Mouse (Mus musculus) inflammation-experienced regulatory T-cells, adult 6 months (primary cell): ENCODE data around the gene Gprasp1. TPM values are rescaled to one million over a fixed set of nuclear protein-coding genes. Genes with fewer than 3 reads are reported as not detected.

ENCODE experiments used
- ATAC-seq: one replicate; pipeline ENCODE4 v1.8.0; 2017
- polyA plus RNA-seq, 3 experiments: library from polyadenylated mRNA; unstranded; fragments of 100-300 nt; shearing (Covaris generic); gene quantifications; one replicate each; pipeline ENCODE4 v1.2.1; 2017

The Gprasp1 gene
- polyA plus RNA-seq, 3 experiments from 2014 or later = 14.9 to 21.5 (median 20.9) TPM

DNA sequence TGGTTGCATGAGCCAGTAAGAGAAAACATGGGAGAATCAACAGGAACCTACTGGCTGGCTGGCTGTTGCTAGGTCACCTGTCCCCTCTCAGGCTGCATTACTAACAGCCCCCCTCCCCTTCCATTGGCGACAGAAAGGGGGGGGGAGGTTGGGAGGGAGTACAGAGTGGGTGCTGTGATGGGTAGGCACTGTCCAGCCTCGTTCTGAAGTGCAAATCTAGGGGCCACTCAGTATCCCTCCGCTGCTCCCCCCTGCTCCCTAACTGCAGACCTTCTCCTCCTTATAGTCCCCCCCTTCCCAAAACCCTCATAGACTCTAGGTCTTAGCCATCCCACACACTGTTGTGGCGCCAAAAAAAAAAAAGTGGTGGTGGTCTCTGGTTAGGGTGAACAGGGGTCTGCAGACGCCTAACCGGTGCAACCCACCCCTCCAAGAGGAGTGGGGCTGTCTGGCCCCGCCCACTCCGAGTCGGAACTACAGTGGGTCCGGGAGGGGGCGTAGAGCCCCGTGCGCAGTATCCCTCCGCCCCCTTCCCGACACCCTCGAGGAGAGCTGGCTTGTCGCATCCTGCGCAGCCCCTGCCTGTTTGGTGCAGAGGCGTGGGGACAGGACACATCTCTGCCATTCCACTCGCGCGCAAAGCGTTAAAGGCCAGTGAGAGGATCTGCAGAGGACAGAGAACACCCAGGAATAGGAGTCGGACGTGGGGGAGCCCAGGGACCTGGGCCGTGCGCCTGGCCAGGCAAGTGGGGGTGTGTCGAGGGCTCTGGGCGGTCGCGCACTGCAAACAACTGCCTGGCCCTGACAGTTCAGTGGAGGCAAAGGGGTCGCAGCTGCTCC is 96.2 kb downstream of the Gprasp1 start, which contains the start of gene Gprasp2:
Gprasp2 (plus strand) TSS at position 514 of the 840 bp plus-strand sequence.
- peak; percentile 60 for ATAC-seq

DNA sequence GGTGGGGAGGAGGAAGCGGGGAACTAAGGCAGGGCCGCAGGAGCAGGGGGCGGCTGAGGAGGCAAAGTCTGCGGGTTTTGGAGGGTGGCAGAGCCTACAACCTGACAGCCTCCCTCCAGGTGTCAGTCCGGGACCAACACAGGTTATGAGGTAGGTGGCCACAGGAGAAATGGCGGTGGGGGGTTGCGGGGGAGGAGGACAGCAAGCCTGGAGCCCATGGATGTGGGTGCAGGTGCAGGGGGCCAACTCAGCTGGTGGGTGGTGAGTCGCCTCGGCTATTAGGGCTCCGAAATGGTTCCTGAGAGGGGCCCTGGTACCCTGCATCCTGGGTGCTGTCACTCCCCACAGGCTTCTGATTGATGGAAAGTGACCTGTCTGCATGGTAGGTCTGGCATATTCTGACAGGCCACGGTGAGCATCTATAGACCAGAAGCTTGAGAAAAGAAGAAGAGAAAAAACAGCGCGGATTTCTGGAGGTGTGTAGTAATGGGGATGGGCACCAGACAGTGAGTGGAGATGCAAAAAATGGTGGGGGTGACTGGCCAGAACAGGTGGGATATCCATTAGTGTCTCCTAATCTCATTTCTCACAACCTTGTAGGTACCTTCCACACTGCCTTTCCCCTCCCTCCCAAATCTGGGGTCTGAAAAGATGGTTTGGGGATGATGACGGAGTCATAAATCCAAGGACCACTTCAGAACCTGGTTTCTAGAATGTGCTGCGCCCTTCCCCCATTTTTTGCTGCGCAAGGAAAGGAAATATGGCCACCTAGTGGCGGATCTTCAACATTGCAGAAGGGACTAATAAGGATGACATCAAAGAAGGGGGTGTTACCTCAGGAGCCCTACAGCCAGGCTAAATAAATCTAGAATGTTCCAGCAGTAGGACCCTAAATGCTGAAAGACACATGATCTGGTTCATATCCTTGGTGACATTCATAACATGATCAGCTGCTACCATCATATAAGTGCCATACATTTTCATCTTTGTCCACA is 97.2 kb downstream of the Gprasp1 start:
- peak; percentile 92 for ATAC-seq

Other genes with a start within 250 kb of the Gprasp1 start
- gene AV320801, start 248.1 kb upstream of the Gprasp1 start, polyA plus RNA-seq = not detected
- gene Nxf7, start 144.0 kb upstream of the Gprasp1 start, polyA plus RNA-seq = under 1 TPM in 1 of 3 experiments, not detected in 2; 0.53 TPM
- not detected for gene Prame, start 115.0 kb upstream of the Gprasp1 start, polyA plus RNA-seq
- gene Tcp11x2, start 48.9 kb upstream of the Gprasp1 start, polyA plus RNA-seq = under 1 TPM in 1 of 3 experiments, not detected in 2; 0.44 TPM
- not detected for gene Tmsb15a, start 17.5 kb upstream of the Gprasp1 start, polyA plus RNA-seq
- 10 to 100 TPM in 2 of 3 experiments, 1 to 10 TPM in 1; 9.6 to 19.9 (median 15.4) TPM for gene Armcx5, start within 50 bp of the Gprasp1 start, polyA plus RNA-seq
- gene Bhlhb9, start 54.9 kb downstream of the Gprasp1 start, polyA plus RNA-seq = 10 to 100 TPM in 2 of 3 experiments, 1 to 10 TPM in 1; 9.4 to 15.5 (median 12.9) TPM
- 1 to 10 TPM; 1.1 to 6.4 (median 4.7) TPM for gene Gprasp2, start 96.3 kb downstream of the Gprasp1 start, polyA plus RNA-seq